Mouse (Mus musculus) cortical plate, adult 2 months (tissue): ENCODE results near the gene Plekhh2.

Experiments used
- CTCF ChIP-seq: fragments of 200-500 bp; IDR thresholded peaks from 2 replicates; pipeline ENCODE4 v1.5.1; 2011; ENCODE audit warnings: mild to moderate bottlenecking, control low read depth, low read length; ENCODE audit not compliant: insufficient read depth; ENCODE audit errors: extremely low read depth
- POLR2A ChIP-seq: fragments of 200-500 bp; IDR thresholded peaks from 2 replicates; pipeline ENCODE4 v1.6.1; 2011; ENCODE audit warnings: mild to moderate bottlenecking, low read length, control low read depth; ENCODE audit not compliant: insufficient read depth; ENCODE audit errors: extremely low read depth

DNA sequence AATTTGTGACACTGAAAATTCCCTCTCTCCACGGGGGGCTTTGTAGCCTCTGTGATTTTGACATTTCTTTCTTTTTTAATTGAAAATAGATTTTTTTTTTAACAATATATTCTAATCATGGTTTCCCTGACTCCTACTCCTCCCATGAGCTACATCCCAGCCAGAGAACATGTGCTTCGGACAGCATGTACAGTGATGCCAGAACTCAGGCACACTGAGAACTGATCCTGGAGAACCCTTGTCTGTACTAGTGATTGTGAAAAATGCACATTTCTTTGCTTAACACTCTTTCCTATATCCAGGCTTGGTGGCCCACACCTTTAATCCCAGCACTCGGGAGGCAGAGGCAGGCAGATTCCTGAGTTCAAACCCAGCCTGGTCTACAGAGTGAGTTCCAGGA, 28.9 kb upstream of the Plekhh2 start:
- TF ChIP-seq CTCF (no peak), POLR2A (no peak)
